ENCODE assay signal across 16 mouse cellular contexts in genomic region chr19:24042387-24042786, GRCm38 (mm10). TPM values are rescaled to one million over a fixed set of nuclear protein-coding genes. Genes with fewer than 3 reads are reported as not detected.
"Had no signal": no experiment of that assay in that cellular context is flagged by ENCODE, and none has a peak within 500 bp of the region (broad histone marks: within the 10 kb centered on the region; RNA-seq: fewer than 3 reads in every experiment).

No protein-coding gene starts in this region.

- H3K4me1 ChIP-seq: liver, embryonic 13.5 days; liver, embryonic 15.5 days; megakaryocyte, embryonic 14.5 days; midbrain, embryonic 13.5 days; midbrain, embryonic 15.5 days; neural tube, embryonic 12.5 days had no signal

- ATAC-seq: liver, postnatal 0 days; midbrain, embryonic 13.5 days; midbrain, embryonic 15.5 days had no signal

- DNase-seq: liver, embryonic 13.5 days; liver, postnatal 0 days; right cerebral cortex, postnatal 14 days; spleen, adult 18-20 months; thymus, adult 18-20 months; thymus, postnatal 14 days; thymus, postnatal 36 days had no signal

- H3K4me2 ChIP-seq: liver, embryonic 11.5 days; liver, embryonic 13.5 days; liver, embryonic 15.5 days; lung, embryonic 15.5 days; midbrain, embryonic 11.5 days; midbrain, embryonic 13.5 days; midbrain, embryonic 15.5 days; neural tube, embryonic 12.5 days had no signal

- H3K27ac ChIP-seq: liver, embryonic 13.5 days; liver, embryonic 15.5 days; lung, embryonic 15.5 days; macrophage; midbrain, embryonic 13.5 days; midbrain, embryonic 15.5 days; neural tube, embryonic 12.5 days had no signal

- H3K4me3 ChIP-seq: liver, embryonic 13.5 days; liver, embryonic 15.5 days; lung, embryonic 15.5 days; megakaryocyte, embryonic 14.5 days; midbrain, embryonic 13.5 days; midbrain, embryonic 15.5 days; neural tube, embryonic 12.5 days had no signal

- H3K36me3 ChIP-seq: liver, embryonic 13.5 days; liver, embryonic 15.5 days; lung, embryonic 15.5 days; midbrain, embryonic 13.5 days; midbrain, embryonic 15.5 days; neural tube, embryonic 12.5 days had no signal

- H3K27me3 ChIP-seq: liver, embryonic 13.5 days; liver, embryonic 15.5 days; lung, embryonic 15.5 days; midbrain, embryonic 13.5 days; midbrain, embryonic 15.5 days; neural tube, embryonic 12.5 days had no signal

- H3K9ac ChIP-seq: liver, embryonic 13.5 days; liver, embryonic 15.5 days; liver, postnatal 0 days; lung, embryonic 15.5 days; midbrain, embryonic 13.5 days; midbrain, embryonic 15.5 days; neural tube, embryonic 12.5 days had no signal

- H3K9me3 ChIP-seq: liver, embryonic 13.5 days; liver, embryonic 15.5 days; lung, embryonic 15.5 days; megakaryocyte, embryonic 14.5 days; midbrain, embryonic 13.5 days; midbrain, embryonic 15.5 days; neural tube, embryonic 12.5 days had no signal

RNA-seq across cellular contexts. Expression of gene Fam189a2, which starts 11.6 kb away (rescaled TPM):
- polyA plus RNA-seq: macrophage had no signal
